Mouse (Mus musculus) hindbrain, embryonic 15.5 days (tissue): ENCODE results near the gene Gabbr2. TPM values are rescaled to one million over a fixed set of nuclear protein-coding genes. Genes with fewer than 3 reads are reported as not detected.

ENCODE experiments used
- ATAC-seq: fragments of 200-750 bp; cut with Nextera tagmentation; 2 replicates; pipeline ENCODE4 v1.8.0; 2017; ENCODE audit warnings: low read depth, moderate number of reproducible peaks, moderate TSS enrichment; ENCODE audit not compliant: low FRiP score
- H3K27ac ChIP-seq: fragments of 300-500 bp; sonication (generic); replicated peaks from 2 replicates; pipeline ENCODE4 v1.5.1; 2015; ENCODE audit warnings: mild to moderate bottlenecking, inconsistent platforms
- H3K27me3 ChIP-seq: fragments of 300-500 bp; sonication (generic); 2 replicates; pipeline ENCODE4 v1.6.1; 2015; ENCODE audit warnings: control low read depth, inconsistent platforms
- H3K36me3 ChIP-seq: fragments of 300-500 bp; sonication (generic); 2 replicates; pipeline ENCODE4 v1.6.1; 2015; ENCODE audit warnings: control low read depth, inconsistent platforms
- H3K4me1 ChIP-seq: fragments of 300-500 bp; sonication (generic); replicated peaks from 2 replicates; pipeline ENCODE4 v1.6.1; 2015; ENCODE audit warnings: control low read depth, inconsistent platforms
- H3K4me2 ChIP-seq: fragments of 300-500 bp; sonication (generic); 2 replicates; pipeline ENCODE4 v1.6.1; 2015; ENCODE audit warnings: moderate library complexity, mild to moderate bottlenecking, inconsistent platforms
- H3K4me3 ChIP-seq: fragments of 300-500 bp; sonication (generic); 2 replicates; pipeline ENCODE4 v1.5.1; 2015; ENCODE audit warnings: mild to moderate bottlenecking, inconsistent platforms
- H3K9ac ChIP-seq: fragments of 300-500 bp; sonication (generic); 2 replicates; pipeline ENCODE4 v1.6.1; 2015; ENCODE audit warnings: inconsistent platforms
- H3K9me3 ChIP-seq: fragments of 300-500 bp; sonication (generic); 2 replicates; pipeline ENCODE4 v1.6.1; 2016; ENCODE audit warnings: control low read depth, inconsistent platforms
- WGBS: fragments of 180-500 bp; shearing (Covaris S2); methylation state at CpG from one replicate; pipeline ENCODE4 v1.1.7; 2015; 5-methylcytosine and 5-hydroxymethylcytosine counted together
- polyA plus RNA-seq: library from polyadenylated mRNA; unstranded; fragments of >200 nt; fragmentation: Nextera tagmentation; extraction: Ambion mirVana; gene quantifications from 2 replicates; pipeline ENCODE4 v1.2.1, GENCODE M21; 2015

The Gabbr2 gene
- polyA plus RNA-seq, 1 experiment from 2014 or later = 17.2 TPM

- H3K36me3 ChIP-seq = no peaks in the 10 kb centered on the region
- ATAC-seq = no peak
- no peak overlapping the region for H3K4me2 ChIP-seq
- no peak overlapping the region for H3K27ac ChIP-seq
- H3K9me3 ChIP-seq = no peaks in the 10 kb centered on the region
- WGBS = 93% methylated on average over 3 of the region's 3 CpGs
- H3K4me3 ChIP-seq = no peak overlapping the region
- H3K9ac ChIP-seq = no peak overlapping the region
- H3K4me1 ChIP-seq = peaks cover 18% of the 10 kb centered on the region
- no peaks in the 10 kb centered on the region for H3K27me3 ChIP-seq
Measured at GRCm38 (mm10) chr4:46906036-46906691, 85.5 kb downstream of the Gabbr2 start.

GRCm38 (mm10) chr4:46905152-46905551, 86.5 kb downstream of the Gabbr2 start:
- no peak overlapping the region for H3K9ac ChIP-seq
- H3K27me3 ChIP-seq = no peaks in the 10 kb centered on the region
- no peaks in the 10 kb centered on the region for H3K36me3 ChIP-seq
- H3K27ac ChIP-seq = no peak overlapping the region
- 74% methylated on average over 3 of the region's 3 CpGs for WGBS
- 0 out of 2 replicates have a peak, but pooled peaks have one; percentile 17 for ATAC-seq
- no peak overlapping the region for H3K4me3 ChIP-seq
- no peak overlapping the region for H3K4me2 ChIP-seq
- H3K4me1 ChIP-seq = peaks cover 18% of the 10 kb centered on the region
- no peaks in the 10 kb centered on the region for H3K9me3 ChIP-seq

GRCm38 (mm10) chr4:46904129-46904528, 87.5 kb downstream of the Gabbr2 start:
- WGBS = 80% methylated on average over 12 of the region's 12 CpGs
- no peak overlapping the region for H3K9ac ChIP-seq
- ATAC-seq = no peak

GRCm38 (mm10) chr4:46898546-46898945, 93.1 kb downstream of the Gabbr2 start:
- Histone ChIP-seq H3K9ac (no peak overlapping the region), H3K27ac (no peak overlapping the region), H3K9me3 (no peaks in the 10 kb centered on the region), H3K4me2 (no peak overlapping the region), H3K4me3 (no peak overlapping the region), H3K27me3 (no peaks in the 10 kb centered on the region), H3K36me3 (no peaks in the 10 kb centered on the region), H3K4me1 (peaks cover 34% of the 10 kb centered on the region)
- ATAC-seq = no peak
- WGBS = 64% methylated on average over 4 of the region's 4 CpGs

More at GRCm38 (mm10) chr4:46904129-46904528, 87.5 kb downstream of the Gabbr2 start:
- no peaks in the 10 kb centered on the region for H3K27me3 ChIP-seq
- no peaks in the 10 kb centered on the region for H3K36me3 ChIP-seq
- H3K27ac ChIP-seq = peak overlapping the region; percentile 57
- H3K4me1 ChIP-seq = peaks cover 18% of the 10 kb centered on the region
- no peaks in the 10 kb centered on the region for H3K9me3 ChIP-seq
- H3K4me3 ChIP-seq = no peak overlapping the region
- H3K4me2 ChIP-seq = no peak overlapping the region

GRCm38 (mm10) chr4:46897634-46898399, 93.9 kb downstream of the Gabbr2 start:
- H3K36me3 ChIP-seq = no peaks in the 10 kb centered on the region
- no peaks in the 10 kb centered on the region for H3K9me3 ChIP-seq
- H3K27ac ChIP-seq = no peak overlapping the region
- no peak overlapping the region for H3K4me2 ChIP-seq
- no peak overlapping the region for H3K4me3 ChIP-seq
- ATAC-seq = peak; percentile 31; the same call in 1 of the 2 replicates
- H3K9ac ChIP-seq = no peak overlapping the region
- 49% methylated on average over 18 of the region's 18 CpGs for WGBS
- H3K27me3 ChIP-seq = no peaks in the 10 kb centered on the region
- peaks cover 27% of the 10 kb centered on the region for H3K4me1 ChIP-seq

- Histone ChIP-seq H3K4me3 (no peak overlapping the region), H3K4me2 (no peak overlapping the region), H3K27ac (0 out of 2 replicates have a peak overlapping the region, but pooled peaks have one; percentile 14), H3K4me1 (peaks cover 22% of the 10 kb centered on the region), H3K36me3 (no peaks in the 10 kb centered on the region), H3K9me3 (no peaks in the 10 kb centered on the region), H3K27me3 (no peaks in the 10 kb centered on the region), H3K9ac (no peak overlapping the region)
- no peak for ATAC-seq
- 65% methylated on average over 9 of the region's 9 CpGs for WGBS
Measured at GRCm38 (mm10) chr4:46894144-46894543, 97.5 kb downstream of the Gabbr2 start.

GRCm38 (mm10) chr4:46889175-46889574, 102.5 kb downstream of the Gabbr2 start:
- 0 out of 2 replicates have a peak overlapping the region, but pooled peaks have one; percentile 38 for H3K27ac ChIP-seq
- no peak overlapping the region for H3K4me2 ChIP-seq
- H3K4me1 ChIP-seq = peaks cover 17% of the 10 kb centered on the region
- H3K4me3 ChIP-seq = no peak overlapping the region
- 66% methylated on average over 10 of the region's 10 CpGs for WGBS
- no peaks in the 10 kb centered on the region for H3K27me3 ChIP-seq
- no peaks in the 10 kb centered on the region for H3K9me3 ChIP-seq
- H3K9ac ChIP-seq = no peak overlapping the region
- ATAC-seq = no peak
- H3K36me3 ChIP-seq = no peaks in the 10 kb centered on the region

- Histone ChIP-seq H3K9me3 (no peaks in the 10 kb centered on the region), H3K27me3 (no peaks in the 10 kb centered on the region), H3K27ac (no peak overlapping the region), H3K9ac (no peak overlapping the region), H3K4me1 (peaks cover 34% of the 10 kb centered on the region), H3K4me2 (no peak overlapping the region), H3K4me3 (no peak overlapping the region), H3K36me3 (no peaks in the 10 kb centered on the region)
- no peak for ATAC-seq
- WGBS = 86% methylated on average over 20 of the region's 20 CpGs
Measured at GRCm38 (mm10) chr4:46885627-46886383, 105.9 kb downstream of the Gabbr2 start.

- Histone ChIP-seq H3K27ac (peak overlapping the region; percentile 56), H3K36me3 (no peaks in the 10 kb centered on the region), H3K9me3 (no peaks in the 10 kb centered on the region), H3K9ac (no peak overlapping the region), H3K4me2 (peak overlapping the region; percentile 9; the same call in 1 of the 2 replicates), H3K27me3 (no peaks in the 10 kb centered on the region), H3K4me3 (no peak overlapping the region), H3K4me1 (peaks cover 45% of the 10 kb centered on the region)
- 47% methylated on average over 7 of the region's 7 CpGs for WGBS
- ATAC-seq = peak; percentile 20; the same call in 1 of the 2 replicates
Measured at GRCm38 (mm10) chr4:46884132-46884531, 107.5 kb downstream of the Gabbr2 start.

GRCm38 (mm10) chr4:46883546-46883945, 108.1 kb downstream of the Gabbr2 start:
- Histone ChIP-seq H3K27me3 (no peaks in the 10 kb centered on the region), H3K9ac (no peak overlapping the region), H3K27ac (peak overlapping the region; percentile 4), H3K9me3 (no peaks in the 10 kb centered on the region), H3K4me1 (peaks cover 45% of the 10 kb centered on the region), H3K4me2 (no peak overlapping the region), H3K4me3 (no peak overlapping the region), H3K36me3 (no peaks in the 10 kb centered on the region)
- 66% methylated on average over 9 of the region's 9 CpGs for WGBS
- no peak for ATAC-seq

- WGBS = 55% methylated on average over 10 of the region's 10 CpGs
- H3K27me3 ChIP-seq = no peaks in the 10 kb centered on the region
- no peak overlapping the region for H3K4me3 ChIP-seq
- H3K4me2 ChIP-seq = no peak overlapping the region
- H3K9ac ChIP-seq = no peak overlapping the region
- no peaks in the 10 kb centered on the region for H3K9me3 ChIP-seq
- H3K36me3 ChIP-seq = no peaks in the 10 kb centered on the region
- H3K27ac ChIP-seq = peak overlapping the region; percentile 4; the same call in 1 of the 2 replicates
- H3K4me1 ChIP-seq = peaks cover 45% of the 10 kb centered on the region
- ATAC-seq = no peak
Measured at GRCm38 (mm10) chr4:46883047-46883446, 108.6 kb downstream of the Gabbr2 start.

GRCm38 (mm10) chr4:46881271-46881670, 110.4 kb downstream of the Gabbr2 start:
- peaks cover 45% of the 10 kb centered on the region for H3K4me1 ChIP-seq
- H3K9me3 ChIP-seq = no peaks in the 10 kb centered on the region
- H3K27ac ChIP-seq = no peak overlapping the region
- WGBS = 62% methylated on average over 4 of the region's 4 CpGs
- no peaks in the 10 kb centered on the region for H3K36me3 ChIP-seq
- H3K27me3 ChIP-seq = no peaks in the 10 kb centered on the region
- H3K9ac ChIP-seq = no peak overlapping the region
- no peak overlapping the region for H3K4me3 ChIP-seq
- ATAC-seq = no peak
- no peak overlapping the region for H3K4me2 ChIP-seq
